Mouse (Mus musculus) MEL (cell line): ENCODE results near the gene Meis3.

ENCODE experiments used
- CTCF ChIP-seq, 3 experiments: IDR thresholded peaks in 2 of 3; conservative IDR thresholded peaks in 1 of 3; 2 replicates each; pipeline ENCODE4 v1.5.1; 2011 to 2012; ENCODE audit warnings: low read length in 3 of 3, low read depth in 2 of 3, mild to moderate bottlenecking in 2 of 3, improper control_type of control experiment in 1 of 3, inconsistent platforms in 1 of 3, mixed read lengths in 1 of 3, moderate library complexity in 1 of 3; ENCODE audit not compliant: control insufficient read depth in 1 of 3, insufficient read depth in 1 of 3, poor library complexity in 1 of 3, severe bottlenecking in 1 of 3
- RAD21 ChIP-seq: IDR thresholded peaks from 2 replicates; pipeline ENCODE4 v1.6.1; 2011; ENCODE audit warnings: mild to moderate bottlenecking, low read depth, low read length, improper control_type of control experiment
- SIN3A ChIP-seq: IDR thresholded peaks from 2 replicates; pipeline ENCODE4 v1.6.1; 2012; ENCODE audit warnings: low read length, improper control_type of control experiment, inconsistent platforms

DNA sequence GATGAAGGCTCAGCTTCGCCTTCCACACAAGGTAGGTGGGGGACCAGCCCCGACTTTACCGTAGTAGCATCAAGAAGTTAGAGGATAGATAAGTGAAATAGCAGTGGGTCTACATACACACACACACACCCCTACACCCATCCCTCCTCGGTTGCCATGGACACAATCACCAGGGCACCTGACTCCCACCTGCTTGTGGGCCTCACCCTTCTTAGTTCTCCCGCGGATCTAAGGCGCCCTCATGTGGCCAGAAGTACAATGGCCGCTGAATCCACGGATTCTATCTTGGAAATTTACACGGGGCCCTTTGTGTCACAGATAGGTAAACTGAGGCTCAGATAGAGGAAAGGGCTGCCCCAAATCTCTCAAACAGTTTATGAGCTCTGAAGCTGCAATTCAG lies 21.4 kb upstream of the Meis3 start:
- TF ChIP-seq CTCF (IDR thresholded peaks at IDR 0.05 in 2 of 3, conservative IDR thresholded peaks at IDR 0.05 in 1 of 3; ENCODE audit: control insufficient read depth in 1 of 3, insufficient read depth in 1 of 3, low read depth in 2 of 3, low read length in 3 of 3, poor library complexity in 1 of 3, severe bottlenecking in 1 of 3) (peak; percentile 73 to 86 (median 85)), RAD21 (peak; percentile 87), SIN3A (0 out of 2 replicates have a peak, but pooled peaks have one; percentile 27)
